Mouse (Mus musculus): ENCODE results near the gene Gpr132.
"Not testable (repeated sequence)": the region's sequence is repeated elsewhere in the genome, so short reads cannot be mapped to it uniquely, and the experiment has no call there.

The Gpr132 gene

GRCm38 (mm10) chr12:112821216-112821615 lies 46.8 kb downstream of the Gpr132 start:
- DNase-seq (ENCODE audit: low read depth, low spot score), result no peak

- peak; percentile 65 for DNase-seq (ENCODE audit: low read depth, low spot score)
These were observed 47.5 kb downstream of the Gpr132 start for GRCm38 (mm10) chr12:112820401-112820999.

- no peak for DNase-seq (ENCODE audit: low read depth, low spot score)
These were observed 48.9 kb downstream of the Gpr132 start for GRCm38 (mm10) chr12:112819057-112819662.

- DNase-seq (ENCODE audit: low read depth, low spot score), result not testable (repeated sequence)
These were observed 51.2 kb downstream of the Gpr132 start for GRCm38 (mm10) chr12:112816866-112817265.

- peak; percentile 68 for DNase-seq (ENCODE audit: low read depth, low spot score)
These were observed 51.7 kb downstream of the Gpr132 start for GRCm38 (mm10) chr12:112816294-112816693.

GRCm38 (mm10) chr12:112814682-112815470 lies 53.2 kb downstream of the Gpr132 start:
- no peak for DNase-seq (ENCODE audit: low read depth, low spot score)

- DNase-seq (ENCODE audit: low read depth, low spot score), result no peak
These were observed 54.7 kb downstream of the Gpr132 start for GRCm38 (mm10) chr12:112813370-112813769.

GRCm38 (mm10) chr12:112810092-112810885 lies 57.7 kb downstream of the Gpr132 start:
- DNase-seq (ENCODE audit: low read depth, low spot score), result peak; percentile 42

- DNase-seq (ENCODE audit: low read depth, low spot score), result no peak
These were observed 58.4 kb downstream of the Gpr132 start for GRCm38 (mm10) chr12:112809641-112810040.

- peak; percentile 98 for DNase-seq (ENCODE audit: low read depth, low spot score)
These were observed 59.3 kb downstream of the Gpr132 start, which contains the start of gene Clba1 for GRCm38 (mm10) chr12:112808587-112809364. Gene Clba1 (plus strand): TSS chr12:112808937.

- DNase-seq (ENCODE audit: low read depth, low spot score), result no peak
These were observed 59.8 kb downstream of the Gpr132 start for GRCm38 (mm10) chr12:112808212-112808586.

GRCm38 (mm10) chr12:112807796-112808195 lies 60.2 kb downstream of the Gpr132 start:
- DNase-seq (ENCODE audit: low read depth, low spot score), result no peak

GRCm38 (mm10) chr12:112806044-112806443 lies 62.0 kb downstream of the Gpr132 start:
- no peak for DNase-seq (ENCODE audit: low read depth, low spot score)

- no peak for DNase-seq (ENCODE audit: low read depth, low spot score)
These were observed 64.0 kb downstream of the Gpr132 start for GRCm38 (mm10) chr12:112804046-112804445.

- no peak for DNase-seq (ENCODE audit: low read depth, low spot score)
These were observed 65.1 kb downstream of the Gpr132 start for GRCm38 (mm10) chr12:112802917-112803316.

- peak; percentile 41 for DNase-seq (ENCODE audit: low read depth, low spot score)
These were observed 65.9 kb downstream of the Gpr132 start, which contains the start of gene Ahnak2 for GRCm38 (mm10) chr12:112801864-112802846. Gene Ahnak2 (minus strand): TSS chr12:112802657.

Data from ZHBTc4 (cell line).